Mouse (Mus musculus) intestine, postnatal 0 days (tissue): Measurements from ENCODE around the gene Babam2. TPM values are rescaled to one million over a fixed set of nuclear protein-coding genes. Genes with fewer than 3 reads are reported as not detected.
"Not testable (repeated sequence)": the region's sequence is repeated elsewhere in the genome, so short reads cannot be mapped to it uniquely, and the experiment has no call there.

Experiments
- ATAC-seq: fragments of 200-750 bp; cut with Nextera tagmentation; 2 replicates; pipeline ENCODE4 v1.8.0; 2017; ENCODE audit warnings: mild to moderate bottlenecking, moderate TSS enrichment, moderate library complexity
- H3K27ac ChIP-seq: fragments of 300-500 bp; sonication (generic); 2 replicates; pipeline ENCODE4 v1.5.1; 2014; ENCODE audit warnings: mild to moderate bottlenecking, low read depth, low read length, moderate library complexity
- H3K27me3 ChIP-seq: fragments of 300-500 bp; sonication (generic); replicated peaks from 2 replicates; pipeline ENCODE4 v1.6.1; 2014; ENCODE audit warnings: low read length, mixed read lengths; ENCODE audit not compliant: control insufficient read depth, insufficient read depth
- H3K36me3 ChIP-seq: fragments of 300-500 bp; sonication (generic); 2 replicates; pipeline ENCODE4 v1.6.1; 2014; ENCODE audit warnings: mild to moderate bottlenecking, moderate library complexity; ENCODE audit not compliant: control insufficient read depth, insufficient read depth
- H3K4me1 ChIP-seq: fragments of 300-500 bp; sonication (generic); replicated peaks from 2 replicates; pipeline ENCODE4 v1.6.1; 2014; ENCODE audit warnings: antibody characterized with exemption, low read length, mixed read lengths; ENCODE audit not compliant: control insufficient read depth, insufficient read depth
- H3K4me2 ChIP-seq: fragments of 300-500 bp; sonication (generic); replicated peaks from 2 replicates; pipeline ENCODE4 v1.6.1; 2014; ENCODE audit warnings: low read depth, mild to moderate bottlenecking, moderate library complexity
- H3K4me3 ChIP-seq: fragments of 300-500 bp; sonication (generic); 2 replicates; pipeline ENCODE4 v1.5.1; 2014; ENCODE audit warnings: low read depth, low read length
- H3K9ac ChIP-seq: fragments of 300-500 bp; sonication (generic); 2 replicates; pipeline ENCODE4 v1.6.1; 2014; ENCODE audit warnings: mild to moderate bottlenecking, low read depth, low read length
- H3K9me3 ChIP-seq: fragments of 300-500 bp; sonication (generic); 2 replicates; pipeline ENCODE4 v1.6.1; 2016; ENCODE audit warnings: mixed run types; ENCODE audit not compliant: control insufficient read depth
- CTCF ChIP-seq: sonication (generic); IDR thresholded peaks from 2 replicates; pipeline ENCODE4 v1.5.1; 2016; ENCODE audit warnings: low read depth, mild to moderate bottlenecking, control low read depth, antibody characterized with exemption, moderate library complexity
- WGBS: fragments of 180-500 bp; shearing (Covaris S2); extraction: QIAGEN DNeasy Blood & Tissue Kit; methylation state at CpG from one replicate; pipeline ENCODE4 v1.1.7; 2014; 5-methylcytosine and 5-hydroxymethylcytosine counted together
- polyA plus RNA-seq: library from polyadenylated mRNA; unstranded; fragments of >200 nt; fragmentation: Nextera tagmentation; extraction: Ambion mirVana; gene quantifications from 2 replicates; pipeline ENCODE4 v1.2.1, GENCODE M21; 2015

The Babam2 gene
- polyA plus RNA-seq, 1 experiment from 2014 or later, result 53.8 TPM

- 90% methylated on average over 8 of the region's 8 CpGs for WGBS
- peaks cover 10% of the 10 kb centered on the region; the same call in 1 of the 2 replicates for H3K4me1 ChIP-seq
- H3K36me3 ChIP-seq, result no peaks in the 10 kb centered on the region
- ATAC-seq, result no peak
- H3K4me3 ChIP-seq, result no peak overlapping the region
- H3K27me3 ChIP-seq, result no peaks in the 10 kb centered on the region
- TF ChIP-seq CTCF, result no peak
- H3K4me2 ChIP-seq, result no peak overlapping the region
- H3K9ac ChIP-seq, result no peak overlapping the region
- no peak overlapping the region for H3K27ac ChIP-seq
- H3K9me3 ChIP-seq, result no peaks in the 10 kb centered on the region
Measured at GRCm38 (mm10) chr5:31963352-31963751, 265.9 kb downstream of the Babam2 start.

GRCm38 (mm10) chr5:31963851-31964250 is 266.4 kb downstream of the Babam2 start:
- Histone ChIP-seq H3K36me3 (no peaks in the 10 kb centered on the region), H3K27me3 (no peaks in the 10 kb centered on the region), H3K27ac (no peak overlapping the region), H3K9me3 (no peaks in the 10 kb centered on the region), H3K4me3 (no peak overlapping the region), H3K4me2 (no peak overlapping the region), H3K4me1 (peaks cover 10% of the 10 kb centered on the region; the same call in 1 of the 2 replicates), H3K9ac (no peak overlapping the region)
- TF ChIP-seq CTCF, result no peak
- 96% methylated on average over 2 of the region's 2 CpGs for WGBS
- no peak for ATAC-seq

- Histone ChIP-seq H3K36me3 (no peaks in the 10 kb centered on the region), H3K27ac (peak overlapping the region; percentile 82), H3K4me2 (no peak overlapping the region), H3K9me3 (no peaks in the 10 kb centered on the region), H3K4me1 (peaks cover 10% of the 10 kb centered on the region; the same call in 1 of the 2 replicates), H3K9ac (no peak overlapping the region), H3K27me3 (no peaks in the 10 kb centered on the region), H3K4me3 (no peak overlapping the region)
- ATAC-seq, result peak; percentile 35; the same call in 1 of the 2 replicates
- TF ChIP-seq CTCF, result no peak
- WGBS, result 39% methylated on average over 5 of the region's 5 CpGs
Measured at GRCm38 (mm10) chr5:31966741-31967140, 269.3 kb downstream of the Babam2 start.

- H3K9ac ChIP-seq, result no peak overlapping the region
- peak overlapping the region; percentile 82 for H3K27ac ChIP-seq
- no peak overlapping the region for H3K4me3 ChIP-seq
- no peaks in the 10 kb centered on the region for H3K36me3 ChIP-seq
- H3K4me1 ChIP-seq, result peaks cover 10% of the 10 kb centered on the region; the same call in 1 of the 2 replicates
- H3K4me2 ChIP-seq, result no peak overlapping the region
- 53% methylated on average over 4 of the region's 4 CpGs for WGBS
- H3K9me3 ChIP-seq, result no peaks in the 10 kb centered on the region
- no peak for TF ChIP-seq CTCF
- H3K27me3 ChIP-seq, result no peaks in the 10 kb centered on the region
- peak; percentile 65 for ATAC-seq
Measured at GRCm38 (mm10) chr5:31967526-31967925, 270.0 kb downstream of the Babam2 start.

- Histone ChIP-seq H3K36me3 (no peaks in the 10 kb centered on the region), H3K9me3 (no peaks in the 10 kb centered on the region), H3K9ac (no peak overlapping the region), H3K27me3 (no peaks in the 10 kb centered on the region), H3K4me1 (peaks cover 10% of the 10 kb centered on the region; the same call in 1 of the 2 replicates), H3K4me3 (no peak overlapping the region), H3K27ac (peak overlapping the region; percentile 82), H3K4me2 (no peak overlapping the region)
- WGBS, result 33% methylated on average over 6 of the region's 6 CpGs
- no peak for TF ChIP-seq CTCF
- peak; percentile 97 for ATAC-seq
Measured at GRCm38 (mm10) chr5:31968046-31968506, 270.6 kb downstream of the Babam2 start.

- ATAC-seq, H3K27me3 ChIP-seq, H3K36me3 ChIP-seq, H3K9me3 ChIP-seq, H3K4me2 ChIP-seq, H3K4me1 ChIP-seq, H3K4me3 ChIP-seq, H3K9ac ChIP-seq, H3K27ac ChIP-seq: not testable (repeated sequence)
- WGBS, result 100% methylated on average over 1 of the region's 1 CpGs
Measured at GRCm38 (mm10) chr5:31972416-31972815, 274.9 kb downstream of the Babam2 start.
